Mouse (Mus musculus) spleen, adult 2 months (tissue): ENCODE results near the gene Pithd1.

Experiments used
- CTCF ChIP-seq: fragments of 200-500 bp; IDR thresholded peaks from 2 replicates; pipeline ENCODE4 v1.5.1; 2011; ENCODE audit warnings: mild to moderate bottlenecking, inconsistent platforms; ENCODE audit not compliant: insufficient read depth, insufficient read length, insufficient replicate concordance; ENCODE audit errors: extremely low read depth
- POLR2A ChIP-seq: fragments of 200-500 bp; IDR thresholded peaks from 2 replicates; pipeline ENCODE4 v1.6.1; 2011; ENCODE audit warnings: low read depth, low read length, inconsistent platforms

- TF ChIP-seq CTCF (no peak), POLR2A (no peak)
These were observed 41.4 kb downstream of the Pithd1 start for GRCm38 (mm10) chr4:135945706-135946105.
